Mouse (Mus musculus) myocyte (in vitro differentiated cells): Measurements from ENCODE around the gene Filip1. TPM values are rescaled to one million over a fixed set of nuclear protein-coding genes. Genes with fewer than 3 reads are reported as not detected.

ENCODE experiments used
- H3K27me3 ChIP-seq: one replicate; pipeline ENCODE4 v1.6.1; 2011; ENCODE audit not compliant: control insufficient read depth, insufficient read depth, insufficient read length
- H3K36me3 ChIP-seq: one replicate; pipeline ENCODE4 v1.6.1; 2011; ENCODE audit not compliant: control insufficient read depth, insufficient read depth
- H3K4me2 ChIP-seq: one replicate; pipeline ENCODE4 v1.6.1; 2011; ENCODE audit warnings: low read depth, control low read depth
- H3K4me3 ChIP-seq: one replicate; pipeline ENCODE4 v1.5.1; 2011; ENCODE audit warnings: mild to moderate bottlenecking, control low read depth, moderate library complexity
- H3K79me2 ChIP-seq: one replicate; pipeline ENCODE4 v1.6.1; 2011; ENCODE audit not compliant: control insufficient read depth, insufficient read depth
- H3ac ChIP-seq: one replicate; pipeline ENCODE4 v1.6.1; 2011; ENCODE audit not compliant: control insufficient read depth, insufficient read length
- CEBPB ChIP-seq: IDR thresholded peaks from 2 replicates; pipeline ENCODE4 v1.6.1; 2011; ENCODE audit warnings: mild to moderate bottlenecking, moderate library complexity; ENCODE audit not compliant: poor library complexity, insufficient read depth, severe bottlenecking
- E2F4 ChIP-seq: IDR thresholded peaks from one replicate; pipeline ENCODE4 v1.6.1; 2011; ENCODE audit warnings: mild to moderate bottlenecking, control low read depth, moderate library complexity; ENCODE audit not compliant: insufficient read depth
- MAX ChIP-seq: IDR thresholded peaks from one replicate; pipeline ENCODE4 v1.6.1; 2011; ENCODE audit warnings: low read depth, mild to moderate bottlenecking, control low read depth
- MYOD1 ChIP-seq, 3 experiments: IDR thresholded peaks; one replicate each; pipeline ENCODE4 v1.6.1; 2011; ENCODE audit warnings: control low read depth in 2 of 3, low read depth in 2 of 3, mild to moderate bottlenecking in 2 of 3, moderate library complexity in 1 of 3; ENCODE audit not compliant: insufficient read length in 2 of 3, control insufficient read depth in 1 of 3
- MYOG ChIP-seq, 3 experiments: IDR thresholded peaks; one replicate each; pipeline ENCODE4 v1.6.1; 2011; ENCODE audit warnings: control low read depth in 2 of 3, low read depth in 2 of 3, mild to moderate bottlenecking in 2 of 3; ENCODE audit not compliant: insufficient read length in 2 of 3, control insufficient read depth in 1 of 3, insufficient read depth in 1 of 3
- POLR2A ChIP-seq: IDR thresholded peaks from one replicate; pipeline ENCODE4 v1.6.1; 2011; ENCODE audit warnings: low read depth, mild to moderate bottlenecking, control low read depth, moderate library complexity; ENCODE audit not compliant: insufficient read length
- POLR2AphosphoS2 ChIP-seq: IDR thresholded peaks from one replicate; pipeline ENCODE4 v1.6.1; 2011; ENCODE audit warnings: low read depth, control low read depth; ENCODE audit not compliant: insufficient read length
- REST ChIP-seq: IDR thresholded peaks from one replicate; pipeline ENCODE4 v1.6.1; 2011; ENCODE audit warnings: mild to moderate bottlenecking, control low read depth, moderate library complexity; ENCODE audit not compliant: insufficient read depth, insufficient read length
- SRF ChIP-seq: IDR thresholded peaks from one replicate; pipeline ENCODE4 v1.6.1; 2011; ENCODE audit warnings: low read depth; ENCODE audit not compliant: control insufficient read depth, insufficient read length
- TCF12 ChIP-seq: IDR thresholded peaks from one replicate; pipeline ENCODE4 v1.6.1; 2011; ENCODE audit warnings: mild to moderate bottlenecking, control low read depth; ENCODE audit not compliant: poor library complexity, insufficient read depth, severe bottlenecking
- TCF3 ChIP-seq: IDR thresholded peaks from one replicate; pipeline ENCODE4 v1.6.1; 2011; ENCODE audit warnings: low read depth, control low read depth; ENCODE audit not compliant: insufficient read length
- USF1 ChIP-seq: IDR thresholded peaks from one replicate; pipeline ENCODE4 v1.6.1; 2011; ENCODE audit warnings: low read depth, mild to moderate bottlenecking, control low read depth, moderate library complexity
- polyA plus RNA-seq: library from polyadenylated mRNA; unstranded; fragments of >200 nt; fragmentation: generic; extraction: Trizol; gene quantifications from one replicate; pipeline ENCODE4 v1.2.1, GENCODE M21; 2012; ENCODE audit warnings: missing spikeins

The Filip1 gene
- polyA plus RNA-seq, 1 experiment, result 7.0 TPM

- TF ChIP-seq POLR2A (no peak), MAX (no peak), USF1 (no peak), TCF12 (no peak), E2F4 (no peak), MYOD1 (IDR thresholded peaks at IDR 0.05; ENCODE audit: control insufficient read depth in 1 of 3, insufficient read length in 2 of 3, low read depth in 2 of 3) (no peak), TCF3 (no peak), MYOG (IDR thresholded peaks at IDR 0.05; ENCODE audit: control insufficient read depth in 1 of 3, insufficient read depth in 1 of 3, insufficient read length in 2 of 3, low read depth in 2 of 3) (no peak), REST (no peak), SRF (no peak), POLR2AphosphoS2 (no peak), CEBPB (no peak)
- Histone ChIP-seq H3K4me3 (peak overlapping the region; percentile 19), H3K4me2 (peak overlapping the region; percentile 63), H3K27me3 (no peaks in the 10 kb centered on the region), H3K36me3 (no peaks in the 10 kb centered on the region), H3ac (no peak overlapping the region), H3K79me2 (peaks cover 11% of the 10 kb centered on the region)
These were observed 35.9 kb downstream of the Filip1 start for GRCm38 (mm10) chr9:79976789-79977188.

- no peak overlapping the region for H3ac ChIP-seq
- no peak for TF ChIP-seq MAX
- no peak for TF ChIP-seq POLR2AphosphoS2
- TF ChIP-seq TCF3, result no peak
- no peak for TF ChIP-seq POLR2A
- no peak for TF ChIP-seq E2F4
- TF ChIP-seq CEBPB, result no peak
- no peak for TF ChIP-seq USF1
- TF ChIP-seq TCF12, result no peak
- TF ChIP-seq REST, result no peak
- no peak for TF ChIP-seq MYOD1 (IDR thresholded peaks at IDR 0.05; ENCODE audit: control insufficient read depth in 1 of 3, insufficient read length in 2 of 3, low read depth in 2 of 3)
- no peak for TF ChIP-seq SRF
- H3K27me3 ChIP-seq, result no peaks in the 10 kb centered on the region
- H3K36me3 ChIP-seq, result no peaks in the 10 kb centered on the region
- peak overlapping the region; percentile 54 for H3K4me2 ChIP-seq
- peak overlapping the region; percentile 19 for H3K4me3 ChIP-seq
- H3K79me2 ChIP-seq, result peaks cover 16% of the 10 kb centered on the region
These were observed 37.5 kb downstream of the Filip1 start for GRCm38 (mm10) chr9:79975121-79975520.

GRCm38 (mm10) chr9:79973582-79973981, 39.1 kb downstream of the Filip1 start:
- Histone ChIP-seq H3K27me3 (no peaks in the 10 kb centered on the region), H3K4me3 (no peak overlapping the region), H3K4me2 (no peak overlapping the region), H3K36me3 (no peaks in the 10 kb centered on the region), H3ac (no peak overlapping the region), H3K79me2 (peaks cover 21% of the 10 kb centered on the region)
- TF ChIP-seq E2F4, result no peak
- TF ChIP-seq TCF12, result no peak
- no peak for TF ChIP-seq POLR2AphosphoS2
- TF ChIP-seq POLR2A, result no peak
- no peak for TF ChIP-seq MYOD1 (IDR thresholded peaks at IDR 0.05; ENCODE audit: control insufficient read depth in 1 of 3, insufficient read length in 2 of 3, low read depth in 2 of 3)
- no peak for TF ChIP-seq MYOG (IDR thresholded peaks at IDR 0.05; ENCODE audit: control insufficient read depth in 1 of 3, insufficient read depth in 1 of 3, insufficient read length in 2 of 3, low read depth in 2 of 3)
- TF ChIP-seq REST, result no peak
- TF ChIP-seq TCF3, result no peak
- no peak for TF ChIP-seq USF1
- no peak for TF ChIP-seq CEBPB
- no peak for TF ChIP-seq MAX
- no peak for TF ChIP-seq SRF

- H3K27me3 ChIP-seq, result no peaks in the 10 kb centered on the region
- no peak overlapping the region for H3ac ChIP-seq
- no peak overlapping the region for H3K4me3 ChIP-seq
- no peak for TF ChIP-seq POLR2A
- TF ChIP-seq MAX, result no peak
- TF ChIP-seq REST, result no peak
- TF ChIP-seq MYOD1 (IDR thresholded peaks at IDR 0.05; ENCODE audit: control insufficient read depth in 1 of 3, insufficient read length in 2 of 3, low read depth in 2 of 3), result no peak
- no peak for TF ChIP-seq POLR2AphosphoS2
- no peak for TF ChIP-seq E2F4
- no peak for TF ChIP-seq SRF
- TF ChIP-seq TCF12, result no peak
- TF ChIP-seq MYOG (IDR thresholded peaks at IDR 0.05; ENCODE audit: control insufficient read depth in 1 of 3, insufficient read depth in 1 of 3, insufficient read length in 2 of 3, low read depth in 2 of 3), result no peak
- TF ChIP-seq TCF3, result no peak
- no peak for TF ChIP-seq USF1
- TF ChIP-seq CEBPB, result no peak
- peak overlapping the region; percentile 44 for H3K4me2 ChIP-seq
- H3K79me2 ChIP-seq, result peaks cover 21% of the 10 kb centered on the region
- H3K36me3 ChIP-seq, result no peaks in the 10 kb centered on the region
These were observed 39.9 kb downstream of the Filip1 start for GRCm38 (mm10) chr9:79972705-79973104.

- H3ac ChIP-seq, result no peak overlapping the region
- peaks cover 18% of the 10 kb centered on the region for H3K79me2 ChIP-seq
- no peak overlapping the region for H3K4me2 ChIP-seq
- TF ChIP-seq MAX (no peak), TCF12 (no peak), POLR2AphosphoS2 (no peak), MYOG (IDR thresholded peaks at IDR 0.05; ENCODE audit: control insufficient read depth in 1 of 3, insufficient read depth in 1 of 3, insufficient read length in 2 of 3, low read depth in 2 of 3) (no peak), MYOD1 (IDR thresholded peaks at IDR 0.05; ENCODE audit: control insufficient read depth in 1 of 3, insufficient read length in 2 of 3, low read depth in 2 of 3) (no peak), E2F4 (no peak)
- H3K36me3 ChIP-seq, result no peaks in the 10 kb centered on the region
- no peaks in the 10 kb centered on the region for H3K27me3 ChIP-seq
- H3K4me3 ChIP-seq, result no peak overlapping the region
These were observed 41.0 kb downstream of the Filip1 start for GRCm38 (mm10) chr9:79971619-79972018.
